12 mouse cellular contexts compared by ENCODE assay signal in genomic region chr13:29974066-29974465, GRCm38 (mm10). TPM values are rescaled to one million over a fixed set of nuclear protein-coding genes. Genes with fewer than 3 reads are reported as not detected.
DNase-seq lines count a peak whose midpoint lies in the region; ATAC-seq and TF ChIP-seq lines count a peak whose summit lies in the region.
"Had no signal": no experiment of that assay in that cellular context is flagged by ENCODE, and none has a peak within 500 bp of the region (broad histone marks: within the 10 kb centered on the region; RNA-seq: fewer than 3 reads in every experiment).

No protein-coding gene starts in this region.

- H3K4me1 ChIP-seq in kidney, postnatal 0 days (replicated peaks; ENCODE audit: insufficient read depth, low read length), result no peaks in the 10 kb centered on the region; the same call in 1 of the 2 replicates
- H3K4me1 ChIP-seq: hindbrain, embryonic 15.5 days; neural tube, embryonic 13.5 days had no signal

- TF ChIP-seq CTCF in kidney, postnatal 0 days (IDR thresholded peaks at IDR 0.05; ENCODE audit: low read depth), result peak; percentile 36; the same call in 1 of the 2 replicates

- no peak for ATAC-seq in kidney, postnatal 0 days (replicated peaks; ENCODE audit: low FRiP score, low read depth)
- ATAC-seq in common myeloid progenitor, adult 5-6 weeks (replicated peaks; ENCODE audit: low read depth, poor library complexity, severe bottlenecking), result peak; percentile 31; the same call in 1 of the 2 replicates
- ATAC-seq: forebrain, postnatal 0 days had no signal

- WGBS in kidney, postnatal 0 days, result 87% methylated on average over 5 of the region's 5 CpGs

- no peak for DNase-seq in kidney, postnatal 0 days (ENCODE audit: low spot score)
- DNase-seq in kidney, adult 18-20 months, result no peak
- DNase-seq in thymus, postnatal 14 days, result peak; percentile 47
- DNase-seq in thymus, adult 18-20 months, result no peak
- DNase-seq in right cerebral cortex, postnatal 14 days, result no peak
- no peak for DNase-seq in layer of hippocampus, adult 18-20 months (ENCODE audit: low spot score in 2 of 2)
- DNase-seq: forebrain, postnatal 0 days; right cerebral cortex, postnatal 25 days had no signal

- H3K9me3 ChIP-seq in kidney, postnatal 0 days (replicated peaks; ENCODE audit: low read length), result no peaks in the 10 kb centered on the region
- H3K9me3 ChIP-seq: embryonic facial prominence, embryonic 12.5 days; hindbrain, embryonic 15.5 days; neural tube, embryonic 13.5 days had no signal

- H3K9ac ChIP-seq in kidney, postnatal 0 days (ENCODE audit: low read depth, low read length), result no peak overlapping the region
- H3K9ac ChIP-seq: embryonic facial prominence, embryonic 12.5 days; forebrain, postnatal 0 days; hindbrain, embryonic 15.5 days; neural tube, embryonic 13.5 days had no signal

- H3K27ac ChIP-seq in kidney, postnatal 0 days, result no peak overlapping the region
- H3K27ac ChIP-seq: embryonic facial prominence, embryonic 12.5 days; hindbrain, embryonic 15.5 days; neural tube, embryonic 13.5 days had no signal

- no peak overlapping the region for H3K4me2 ChIP-seq in kidney, postnatal 0 days (ENCODE audit: low read length)
- H3K4me2 ChIP-seq: embryonic facial prominence, embryonic 12.5 days; hindbrain, embryonic 15.5 days; neural tube, embryonic 13.5 days had no signal

- H3K27me3 ChIP-seq in kidney, postnatal 0 days (ENCODE audit: insufficient read depth, low read length), result no peaks in the 10 kb centered on the region
- H3K27me3 ChIP-seq: embryonic facial prominence, embryonic 12.5 days; hindbrain, embryonic 15.5 days; neural tube, embryonic 13.5 days had no signal

- H3K4me3 ChIP-seq in kidney, postnatal 0 days (replicated peaks; ENCODE audit: low read depth, low read length), result no peak overlapping the region
- H3K4me3 ChIP-seq: embryonic facial prominence, embryonic 12.5 days; hindbrain, embryonic 15.5 days; neural tube, embryonic 13.5 days had no signal

- H3K36me3 ChIP-seq in kidney, postnatal 0 days (ENCODE audit: insufficient read depth, low read length), result 0 out of 2 replicates have a peak, but pooled peaks cover 9% of the 10 kb centered on the region
- H3K36me3 ChIP-seq: hindbrain, embryonic 15.5 days had no signal

RNA-seq across cellular contexts. Expression of gene E2f3, which starts 11.8 kb away (rescaled TPM):
- 8.2 and 9.2 TPM in 2 replicates for polyA plus RNA-seq in kidney, postnatal 0 days (2015; fragmentation: Nextera tagmentation; extraction: Ambion mirVana)
- 13.5 and 15.1 TPM in 2 replicates for total RNA-seq in common myeloid progenitor, adult 5-6 weeks (2017)
- total RNA-seq in layer of hippocampus, adult 18-20 months (2021), result 10 to 100 TPM; 22.6 to 25.0 TPM
